Mouse (Mus musculus) cerebellum, postnatal 4 days (tissue): ENCODE data around the gene Sigirr.

ENCODE experiments used
- DNase-seq, 2 experiments: peaks; one replicate each; pipeline ENCODE4 v3.0.0; 2022; ENCODE audit warnings: low spot score in 2 of 2, mixed read lengths in 1 of 2

The Sigirr gene

GRCm38 (mm10) chr7:141099911-141100691 is at the start of gene Sigirr:
TSS of gene Sigirr (minus strand) at chr7:141100572.
- no peak for DNase-seq

GRCm38 (mm10) chr7:141148639-141149038 is 48.3 kb upstream of the Sigirr start:
- DNase-seq, result no peak

- DNase-seq, result no peak
Observed at GRCm38 (mm10) chr7:141147044-141147443, 46.7 kb upstream of the Sigirr start.

- no peak for DNase-seq
Observed at GRCm38 (mm10) chr7:141146043-141146595, 45.7 kb upstream of the Sigirr start.

GRCm38 (mm10) chr7:141145403-141145802 is 45.0 kb upstream of the Sigirr start:
- no peak for DNase-seq

GRCm38 (mm10) chr7:141144650-141145049 is 44.3 kb upstream of the Sigirr start:
- no peak for DNase-seq

GRCm38 (mm10) chr7:141143861-141144260 is 43.5 kb upstream of the Sigirr start:
- no peak for DNase-seq

GRCm38 (mm10) chr7:141143112-141143511 is 42.7 kb upstream of the Sigirr start:
- DNase-seq, result peak in 1 of 2 experiments; percentile 33

GRCm38 (mm10) chr7:141141326-141141725 is 41.0 kb upstream of the Sigirr start:
- no peak for DNase-seq

GRCm38 (mm10) chr7:141131904-141132755 is 31.8 kb upstream of the Sigirr start:
- DNase-seq, result no peak

GRCm38 (mm10) chr7:141131024-141131820 is 30.9 kb upstream of the Sigirr start:
- DNase-seq, result peak; percentile 79 to 91

- DNase-seq, result no peak
Observed at GRCm38 (mm10) chr7:141123517-141123856, 23.1 kb upstream of the Sigirr start.

GRCm38 (mm10) chr7:141122689-141123516 is 22.5 kb upstream of the Sigirr start:
- DNase-seq, result peak; percentile 65 to 82

GRCm38 (mm10) chr7:141122245-141122644 is 21.9 kb upstream of the Sigirr start, which contains the start of gene Ptdss2:
TSS of gene Ptdss2 (plus strand) at chr7:141122382.
- no peak for DNase-seq

GRCm38 (mm10) chr7:141121051-141121531 is 20.7 kb upstream of the Sigirr start:
- DNase-seq, result no peak

GRCm38 (mm10) chr7:141120605-141121004 is 20.2 kb upstream of the Sigirr start:
- no peak for DNase-seq

- no peak for DNase-seq
Observed at GRCm38 (mm10) chr7:141119487-141119886, 19.1 kb upstream of the Sigirr start.

GRCm38 (mm10) chr7:141117636-141118035 is 17.3 kb upstream of the Sigirr start, which contains the start of gene Ano9:
TSS of gene Ano9 (minus strand) at chr7:141117806.
- DNase-seq, result no peak

- DNase-seq, result no peak
Observed at GRCm38 (mm10) chr7:141115874-141116273, 15.5 kb upstream of the Sigirr start.

- DNase-seq, result no peak
Observed at GRCm38 (mm10) chr7:141103161-141103560, 2.8 kb upstream of the Sigirr start.
